Mouse (Mus musculus) bone marrow, adult 2 months (tissue): ENCODE measurements around the gene Pex11a.

Source experiments
- CTCF ChIP-seq: fragments of 200-500 bp; IDR thresholded peaks from 2 replicates; pipeline ENCODE4 v1.5.1; 2011; ENCODE audit warnings: low read length, control low read depth; ENCODE audit not compliant: control insufficient read depth, insufficient read depth
- POLR2A ChIP-seq: fragments of 200-500 bp; IDR thresholded peaks from 2 replicates; pipeline ENCODE4 v1.6.1; 2011; ENCODE audit warnings: low read depth, mild to moderate bottlenecking, control low read depth, low read length, borderline replicate concordance; ENCODE audit not compliant: control insufficient read depth

DNA sequence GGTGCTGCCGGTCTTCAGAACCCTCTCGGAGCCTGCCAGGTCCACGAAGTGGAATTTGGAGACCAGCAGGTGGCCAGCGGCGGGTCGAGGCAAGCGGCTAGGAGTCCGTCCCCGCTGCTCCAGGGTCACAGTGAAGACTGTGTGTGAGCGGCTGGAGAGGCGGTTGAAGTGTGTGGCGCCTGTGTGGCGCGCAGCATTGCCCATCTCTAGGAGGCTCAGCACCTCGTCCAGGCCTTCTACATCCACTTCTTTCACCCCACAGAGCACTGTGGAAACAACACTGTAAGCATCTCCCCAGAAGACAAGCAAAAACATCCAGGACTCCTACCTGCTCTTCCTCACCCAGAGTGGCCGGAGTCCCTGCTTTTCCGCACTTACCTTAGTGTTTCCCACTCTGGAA is 32.1 kb downstream of the Pex11a start:
- TF ChIP-seq CTCF (no peak), POLR2A (no peak)
